Mouse (Mus musculus) gastrocnemius, postnatal 4 days (tissue): ENCODE data around the gene Terb2. TPM values are rescaled to one million over a fixed set of nuclear protein-coding genes. Genes with fewer than 3 reads are reported as not detected.

Experiments used
- DNase-seq, 2 experiments: peaks; one replicate each; pipeline ENCODE4 v3.0.0; 2021 to 2022; ENCODE audit warnings: low spot score in 2 of 2, mixed read lengths in 2 of 2
- total RNA-seq, 2 experiments: library from RNA; stranded (reverse); gene quantifications; 2 replicates each; pipeline ENCODE4 v1.2.3; 2021

Terb2 gene
- total RNA-seq, 2 experiments from 2014 or later, result not detected

- no peak for DNase-seq
These were observed 45.5 kb downstream of the Terb2 start for GRCm38 (mm10) chr2:122231616-122232015.

DNA sequence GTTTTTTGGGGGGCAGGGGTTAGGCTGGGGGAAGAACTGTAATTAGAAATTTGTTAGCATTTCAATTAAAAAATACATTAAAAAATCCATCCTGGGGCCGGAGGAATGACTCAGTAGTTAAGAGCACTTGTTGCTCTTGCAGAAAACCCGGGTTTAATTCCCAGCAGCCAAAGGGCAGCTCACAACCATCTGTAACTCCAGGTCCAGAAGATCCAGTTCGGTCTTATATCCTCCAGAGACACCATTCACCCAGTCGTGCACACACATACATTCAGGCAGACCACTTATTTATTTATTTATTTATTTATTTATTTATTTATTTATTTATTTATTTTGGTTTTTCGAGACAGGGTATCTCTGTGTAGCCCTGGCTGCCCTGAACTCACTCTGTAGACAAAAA is 47.3 kb downstream of the Terb2 start:
- no peak for DNase-seq

- DNase-seq, result peak in 1 of 2 experiments; percentile 20
These were observed 47.9 kb downstream of the Terb2 start for GRCm38 (mm10) chr2:122233759-122234557.

DNA sequence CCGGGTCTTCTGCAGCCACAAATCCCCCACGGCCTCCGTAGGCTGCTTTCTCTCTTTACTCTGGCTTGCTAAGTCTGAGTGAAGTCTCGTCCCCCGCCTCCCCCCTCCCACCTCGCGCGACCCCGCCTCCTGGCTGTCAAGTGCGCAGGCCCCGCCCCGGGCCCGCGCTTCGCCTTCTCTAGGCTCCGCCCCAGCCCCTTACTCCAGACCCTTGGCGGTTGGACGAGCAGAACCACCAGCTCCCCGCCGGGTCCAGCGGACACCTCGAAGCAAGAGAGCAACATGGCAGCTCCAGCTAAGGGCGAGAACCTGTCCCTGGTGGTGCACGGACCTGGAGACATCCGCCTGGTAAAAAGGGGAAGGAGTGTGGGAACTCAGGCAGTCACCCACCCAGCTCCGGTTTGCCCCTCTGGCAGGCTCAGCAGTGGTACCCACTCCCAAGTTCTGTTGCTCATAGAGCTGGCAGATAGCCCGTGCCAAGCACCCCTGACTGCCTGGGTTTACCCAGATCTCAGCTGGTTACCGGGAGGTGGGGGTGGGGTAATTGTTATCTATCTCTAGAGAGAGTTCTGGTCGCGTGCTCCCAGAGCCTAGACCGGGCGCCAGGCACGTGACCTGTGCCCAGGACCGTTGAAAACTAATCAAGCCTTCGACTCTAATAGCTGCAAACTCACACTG is 48.7 kb downstream of the Terb2 start, which contains the start of gene Sord:
Sord (plus strand) TSS at position 139 of the 678 bp plus-strand sequence.
- DNase-seq, result peak; percentile 72 to 77

GRCm38 (mm10) chr2:122235425-122235824 is 49.4 kb downstream of the Terb2 start:
- no peak for DNase-seq

- no peak for DNase-seq
These were observed 50.2 kb downstream of the Terb2 start for GRCm38 (mm10) chr2:122236321-122236720.

- DNase-seq, result no peak
These were observed 51.9 kb downstream of the Terb2 start for GRCm38 (mm10) chr2:122237891-122238470.

- DNase-seq, result no peak
These were observed 54.7 kb downstream of the Terb2 start for GRCm38 (mm10) chr2:122240735-122241134.

- DNase-seq, result no peak
These were observed 55.2 kb downstream of the Terb2 start for GRCm38 (mm10) chr2:122241226-122241625.

DNA sequence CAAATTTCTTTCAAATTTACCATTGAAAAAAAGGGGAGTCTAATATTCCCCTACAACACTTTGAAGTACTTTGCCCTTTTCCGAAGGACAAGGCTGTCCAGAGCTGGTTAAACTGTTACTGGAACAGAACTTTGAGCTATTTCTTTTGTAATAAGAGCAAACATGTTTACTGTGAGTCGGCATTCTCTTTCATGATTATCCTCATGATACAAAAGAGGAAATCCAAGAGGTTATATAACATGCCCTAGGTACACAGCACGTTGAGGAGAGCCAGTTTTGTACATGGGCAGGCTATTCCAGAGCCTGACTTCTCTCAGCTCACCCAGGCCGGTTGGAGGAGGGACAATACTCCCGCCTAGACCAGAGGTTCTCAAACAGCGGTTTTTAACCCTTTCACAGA is 55.9 kb downstream of the Terb2 start:
- DNase-seq, result no peak

GRCm38 (mm10) chr2:122243671-122244131 is 57.6 kb downstream of the Terb2 start:
- DNase-seq, result peak; percentile 34 to 70

DNA sequence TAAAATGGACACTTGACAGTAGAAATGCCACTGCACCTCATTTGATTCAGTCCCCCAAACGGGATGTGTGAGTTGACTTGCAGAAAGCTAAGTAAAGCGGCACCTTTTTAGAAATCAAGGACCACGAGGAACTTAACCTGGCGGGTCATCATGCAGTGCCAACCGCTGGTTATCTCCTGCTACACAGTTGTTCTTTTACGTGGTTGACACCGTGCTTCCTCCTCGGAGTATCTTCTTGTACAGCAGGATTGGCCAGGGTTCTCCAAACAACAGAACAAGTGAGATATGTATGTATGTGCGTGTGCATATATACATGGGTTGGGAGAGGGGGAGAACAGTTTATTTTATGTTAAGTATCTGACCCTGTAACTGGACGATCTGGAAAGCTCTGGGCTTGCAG is 61.7 kb downstream of the Terb2 start:
- DNase-seq, result no peak

DNA sequence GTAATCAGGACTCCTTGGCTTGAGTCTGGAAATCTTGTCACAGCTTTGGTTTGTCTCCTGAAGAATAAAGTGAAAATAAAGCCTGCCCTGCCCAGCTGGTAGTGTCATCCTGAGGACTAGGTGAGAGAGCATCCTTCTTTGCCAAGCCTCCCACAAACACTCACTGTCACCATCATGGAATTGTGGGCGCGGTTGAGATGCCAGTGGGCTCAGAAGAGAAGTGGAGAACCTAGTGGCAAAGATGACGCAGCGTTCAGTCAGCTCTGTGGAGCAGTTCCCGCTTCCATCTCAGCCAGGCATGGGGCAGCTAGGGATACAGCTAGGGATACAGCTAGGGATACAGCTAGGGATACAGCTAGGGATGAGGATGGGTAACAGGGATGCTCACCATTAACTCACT is 69.9 kb downstream of the Terb2 start:
- DNase-seq, result no peak

Other genes starting within 250 kb of the Terb2 start
- 10 to 100 TPM; 32.8 to 39.0 TPM for gene Ctdspl2, start 230.3 kb upstream of the Terb2 start, total RNA-seq
- gene Mageb3, start 230.2 kb upstream of the Terb2 start, total RNA-seq, result under 1 TPM; 0.21 to 0.27 TPM
- 10 to 100 TPM; 16.4 to 18.9 TPM for gene Eif3j1, start 157.7 kb upstream of the Terb2 start, total RNA-seq
- 10 to 100 TPM; 11.4 to 12.8 TPM for gene Spg11, start 67.9 kb upstream of the Terb2 start, total RNA-seq
- gene B2m, start 38.6 kb upstream of the Terb2 start, total RNA-seq, result 100 to 1,000 TPM; 168 to 182 TPM
- not detected for gene Trim69, start 25.6 kb upstream of the Terb2 start, total RNA-seq
- gene Patl2, start 83 bp upstream of the Terb2 start, total RNA-seq, result not detected
- gene Sord, start 48.5 kb downstream of the Terb2 start, total RNA-seq, result 10 to 100 TPM; 10.6 to 16.4 TPM
- under 1 TPM; 0.34 to 0.86 TPM for gene Duox2, start 112.2 kb downstream of the Terb2 start, total RNA-seq
- not detected for gene Duoxa2, start 112.6 kb downstream of the Terb2 start, total RNA-seq
- gene Duoxa1, start 127.5 kb downstream of the Terb2 start, total RNA-seq, result 1 to 10 TPM; 1.2 TPM
- gene Duox1, start 129.4 kb downstream of the Terb2 start, total RNA-seq, result under 1 TPM; 0.37 to 0.49 TPM
- gene Shf, start 182.9 kb downstream of the Terb2 start, total RNA-seq, result 10 to 100 TPM; 11.9 to 12.2 TPM
- 1 to 10 TPM; 6.7 to 8.3 TPM for gene Slc28a2, start 240.2 kb downstream of the Terb2 start, total RNA-seq